Mouse (Mus musculus) lung, adult 2 months (tissue): ENCODE results near the gene Rbp7.

Source experiments
- CTCF ChIP-seq: fragments of 200-500 bp; IDR thresholded peaks from 2 replicates; pipeline ENCODE4 v1.5.1; 2011; ENCODE audit warnings: mild to moderate bottlenecking, low read length, control low read depth; ENCODE audit not compliant: insufficient read depth
- POLR2A ChIP-seq: fragments of 200-500 bp; IDR thresholded peaks from 2 replicates; pipeline ENCODE4 v1.6.1; 2011; ENCODE audit warnings: low read depth, mild to moderate bottlenecking, control low read depth, low read length, borderline replicate concordance; ENCODE audit errors: extremely low read depth

DNA sequence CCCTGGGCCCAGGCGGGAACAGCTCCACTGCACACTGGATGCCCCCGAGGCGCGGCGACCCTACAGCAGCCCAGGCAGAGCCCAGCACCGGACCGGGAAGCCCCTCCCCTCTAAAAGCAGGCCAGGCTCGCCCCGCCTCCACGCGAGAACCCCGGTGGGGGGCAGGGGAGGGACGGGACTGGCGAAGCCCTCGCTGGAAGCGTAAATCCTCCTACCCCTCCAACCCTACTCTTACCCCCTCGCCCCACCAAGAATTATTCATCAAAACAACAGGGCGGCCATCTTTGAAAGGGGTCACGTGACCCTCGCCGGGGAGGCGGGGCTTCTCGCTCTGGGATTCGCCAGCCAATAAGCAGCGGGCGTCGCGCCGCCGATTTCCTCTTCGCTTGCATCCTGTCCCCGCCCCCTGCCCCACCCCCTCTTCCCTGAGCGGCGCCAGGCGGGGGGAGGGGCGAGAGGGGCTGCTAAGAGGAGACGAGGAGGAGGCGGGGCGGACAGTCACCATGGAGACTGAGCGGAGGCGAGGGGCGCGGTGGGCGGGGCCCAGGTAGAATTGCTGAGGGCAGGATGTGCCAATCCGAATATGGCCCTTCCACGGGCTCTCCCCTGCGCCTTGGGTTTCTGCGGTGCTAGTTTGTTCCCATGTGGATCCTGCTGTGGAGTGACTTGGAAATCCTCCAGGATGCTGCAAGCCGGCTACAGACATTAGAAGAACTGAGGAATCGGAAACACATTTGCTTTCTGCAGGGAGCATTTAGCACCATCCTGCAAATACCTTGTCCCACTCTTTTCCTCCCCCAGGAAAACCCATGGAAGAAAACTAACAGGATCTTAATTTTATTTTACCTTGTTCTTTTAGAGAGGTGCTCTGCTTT lies 28.2 kb downstream of the Rbp7 start, which contains the start of gene Ube4b:
- TF ChIP-seq CTCF (no peak), POLR2A (peak; percentile 51; the same call in 1 of the 2 replicates)
